16 mouse cellular contexts compared by ENCODE assay signal in the genomic region with DNA sequence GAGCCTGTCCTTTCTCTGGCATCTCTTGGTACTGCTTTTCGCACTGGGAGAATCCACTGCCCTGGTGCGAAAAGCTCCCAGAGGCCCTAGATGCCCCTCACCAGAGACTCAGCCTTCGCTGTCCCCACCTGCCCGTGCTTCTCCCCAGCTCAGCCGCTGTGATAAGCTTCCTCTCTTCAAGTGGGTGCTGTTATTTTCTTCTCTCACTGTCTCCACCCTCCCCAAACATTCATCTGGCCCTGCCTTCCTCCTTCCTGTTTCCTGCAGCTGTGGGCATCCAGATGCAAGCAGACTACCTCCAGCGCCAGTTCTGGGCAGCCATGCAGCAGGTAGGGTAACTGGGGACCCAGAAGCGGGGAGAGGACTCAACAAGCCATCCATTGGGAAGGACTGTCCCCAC. TPM values are rescaled to one million over a fixed set of nuclear protein-coding genes. Genes with fewer than 3 reads are reported as not detected.
DNase-seq lines count a peak whose midpoint lies in the region; ATAC-seq and TF ChIP-seq lines count a peak whose summit lies in the region.
"Had no signal": no experiment of that assay in that cellular context is flagged by ENCODE, and none has a peak within 500 bp of the region (broad histone marks: within the 10 kb centered on the region; RNA-seq: fewer than 3 reads in every experiment).

No protein-coding gene starts in this region.

- no peaks in the 10 kb centered on the region for H3K4me1 ChIP-seq in heart, embryonic 16.5 days (ENCODE audit: control insufficient read depth, insufficient read depth, low read length)
- H3K4me1 ChIP-seq in heart, adult 2 months (ENCODE audit: control insufficient read depth, insufficient read depth, low read length): no peaks in the 10 kb centered on the region
- peaks cover 62% of the 10 kb centered on the region for H3K4me1 ChIP-seq in thymus, adult 2 months (replicated peaks; ENCODE audit: control insufficient read depth, insufficient read depth, low read length)
- H3K4me1 ChIP-seq: limb, embryonic 15.5 days had no signal

- ATAC-seq in heart, embryonic 16.5 days (replicated peaks; ENCODE audit: extremely low read depth, insufficient read depth, low FRiP score): 0 out of 2 replicates have a peak, but pooled peaks have one; percentile 8
- peak; percentile 95 for ATAC-seq in CD4-positive, CD25-positive, alpha-beta regulatory T cell, adult 4 months
- ATAC-seq in granulocyte monocyte progenitor cell, adult 5-6 weeks (replicated peaks; ENCODE audit: poor library complexity, severe bottlenecking): peak; percentile 41

- DNase-seq in heart, adult 2 months: no peak
- DNase-seq in thymus, adult 2 months: peak; percentile 76
- no peak for DNase-seq in right cerebral cortex, postnatal 4 days
- no peak for DNase-seq in layer of hippocampus, postnatal 14 days (ENCODE audit: low spot score in 2 of 2)
- no peak for DNase-seq in urinary bladder, postnatal 14 days (ENCODE audit: low spot score)
- DNase-seq: cerebellum, adult 18-20 months; gastrocnemius, postnatal 25 days; kidney, adult 8-10 months; lung, embryonic 14.5 days had no signal

- no peaks in the 10 kb centered on the region for H3K36me3 ChIP-seq in heart, embryonic 16.5 days (ENCODE audit: control insufficient read depth, insufficient read depth)
- H3K36me3 ChIP-seq in heart, adult 2 months (ENCODE audit: control insufficient read depth, insufficient read depth, low read length): no peaks in the 10 kb centered on the region
- H3K36me3 ChIP-seq in thymus, adult 2 months (ENCODE audit: control insufficient read depth, insufficient read depth, low read length): no peaks in the 10 kb centered on the region
- H3K36me3 ChIP-seq: hindbrain, embryonic 13.5 days; limb, embryonic 15.5 days had no signal

- H3K27ac ChIP-seq in heart, embryonic 16.5 days (ENCODE audit: low read length): no peak overlapping the region
- H3K27ac ChIP-seq in heart, adult 2 months: no peak overlapping the region
- peak overlapping the region; percentile 96 for H3K27ac ChIP-seq in thymus, adult 2 months (ENCODE audit: control insufficient read depth, insufficient read depth, low read length)
- H3K27ac ChIP-seq: hindbrain, embryonic 13.5 days; limb, embryonic 15.5 days had no signal

- intact Hi-C loops in heart, adult 2 months (cut with DNase I): no loop called here

- no peak overlapping the region for H3K9ac ChIP-seq in heart, embryonic 16.5 days (ENCODE audit: low read length)
- H3K9ac ChIP-seq in heart, adult 2 months (ENCODE audit: low read depth, low read length): no peak overlapping the region
- H3K9ac ChIP-seq: hindbrain, embryonic 13.5 days; limb, embryonic 15.5 days; lung, embryonic 14.5 days had no signal

- 52% methylated on average over 7 of the region's 7 CpGs for WGBS in heart, embryonic 16.5 days
- WGBS in heart, adult 2 months: 64% methylated on average over 7 of the region's 7 CpGs
- 12% methylated on average over 7 of the region's 7 CpGs for whole genome bisulfite sequencing in thymus, adult 2 months

- no peak overlapping the region for H3K4me2 ChIP-seq in heart, embryonic 16.5 days (ENCODE audit: low read depth, low read length)
- H3K4me2 ChIP-seq: hindbrain, embryonic 13.5 days; limb, embryonic 15.5 days; lung, embryonic 14.5 days; midbrain, embryonic 11.5 days had no signal

- no peak for TF ChIP-seq CTCF in heart, adult 2 months (IDR thresholded peaks at IDR 0.05)
- no peak for TF ChIP-seq CTCF in thymus, adult 2 months (IDR thresholded peaks at IDR 0.05; ENCODE audit: borderline replicate concordance, control insufficient read depth, extremely low read depth, insufficient read depth, low read length, poor library complexity)

- H3K79me2 ChIP-seq in heart, adult 2 months (replicated peaks; ENCODE audit: control insufficient read depth, insufficient read depth, low read length): no peaks in the 10 kb centered on the region

- no peak for TF ChIP-seq POLR2A in heart, adult 2 months (IDR thresholded peaks at IDR 0.05; ENCODE audit: insufficient read depth, low read depth, low read length)
- peak; percentile 87 for TF ChIP-seq POLR2A in thymus, adult 2 months (IDR thresholded peaks at IDR 0.05; ENCODE audit: control insufficient read depth, extremely low read depth, insufficient read depth, low read length, poor library complexity)

- no peak overlapping the region for H3K4me3 ChIP-seq in heart, embryonic 16.5 days (ENCODE audit: low read length)
- no peak overlapping the region for H3K4me3 ChIP-seq in heart, adult 2 months
- peak overlapping the region; percentile 51 for H3K4me3 ChIP-seq in thymus, adult 2 months (ENCODE audit: control insufficient read depth, insufficient read depth, low read length)
- H3K4me3 ChIP-seq: hindbrain, embryonic 13.5 days; limb, embryonic 15.5 days; myocyte had no signal

- H3K9me3 ChIP-seq in heart, embryonic 16.5 days (replicated peaks; ENCODE audit: control insufficient read depth, low read length): no peaks in the 10 kb centered on the region
- H3K9me3 ChIP-seq: hindbrain, embryonic 13.5 days; limb, embryonic 15.5 days had no signal

- H3K27me3 ChIP-seq in heart, embryonic 16.5 days (ENCODE audit: control insufficient read depth, insufficient read depth, low read length): peaks cover 11% of the 10 kb centered on the region
- no peaks in the 10 kb centered on the region; the same call in 1 of the 2 replicates for H3K27me3 ChIP-seq in heart, adult 2 months (ENCODE audit: control insufficient read depth, insufficient read depth, low read length)
- H3K27me3 ChIP-seq in thymus, adult 2 months (ENCODE audit: control insufficient read depth, insufficient read depth, low read length): no peaks in the 10 kb centered on the region

- no peak for TF ChIP-seq EP300 in heart, adult 2 months (IDR thresholded peaks at IDR 0.05; ENCODE audit: insufficient read depth, low read depth, low read length)

RNA-seq across cellular contexts. Expression of gene Lrtm2, which starts 5.6 kb away (rescaled TPM):
- 0.15 and 0.32 TPM in 2 replicates for polyA plus RNA-seq in heart, embryonic 16.5 days (2015; fragmentation: Nextera tagmentation; extraction: Ambion mirVana)
- total RNA-seq in heart, adult 2 months (2021): under 1 TPM; 0.61 to 0.73 TPM
- 0.47 and 0.57 TPM in 2 replicates for polyA plus RNA-seq in heart, adult 2 months (2012; rRNA removed)
- polyA plus RNA-seq in CD4-positive, CD25-positive, alpha-beta regulatory T cell, adult 4 months (2017; shearing (Covaris generic)): under 1 TPM in 1 of 2 experiments, not detected in 1; 0.66 TPM
- 0.81 and 0.99 TPM in 2 replicates for total RNA-seq in granulocyte monocyte progenitor cell, adult 5-6 weeks (2014; fragmentation: Nextera tagmentation)
- not detected in 2 replicates for total RNA-seq in granulocyte monocyte progenitor cell, adult 5-6 weeks (2017)
- polyA plus RNA-seq in thymus, adult 2 months (2012; rRNA removed): 1.4 and 2.1 TPM in 2 replicates
- total RNA-seq in layer of hippocampus, postnatal 14 days (2021): 10 to 100 TPM; 23.9 to 29.7 TPM
- polyA plus RNA-seq: midbrain, embryonic 11.5 days had no signal

Comparison
In these comparisons a context has a peak if more than half of its experiments do, and no peak if none do; other contexts are left out.
1. ATAC-seq: peak in every context shown above with its lines; median percentile 95 in CD4-positive, CD25-positive, alpha-beta regulatory T cell, adult 4 months; 41 in granulocyte monocyte progenitor cell, adult 5-6 weeks; 8 in heart, embryonic 16.5 days.